Mouse (Mus musculus): ENCODE measurements at regions not wholly inside any gene's neighbourhood (a gene's known extent, or its start where the extent isn't known, plus 50 kb on each side); places are given as distances from the start of the nearest gene placed in this dataset.

GRCm38 (mm10) chr10:99418497-99418896, 155.5 kb downstream of the Dusp6 start:
- TF ChIP-seq CTCF (IDR thresholded peaks at IDR 0.05; ENCODE audit: control insufficient read depth, insufficient read depth, insufficient replicate concordance, low read depth, low read length) (no peak), POLR2A (IDR thresholded peaks at IDR 0.05; ENCODE audit: control insufficient read depth, low read depth, low read length) (no peak)
